Mouse (Mus musculus): ENCODE data around the gene Phgdh. TPM values are rescaled to one million over a fixed set of nuclear protein-coding genes. Genes with fewer than 3 reads are reported as not detected.
A peak's percentile ranks its signal among the peaks of the same experiment; 100 is the strongest.

The Phgdh gene
- polyA plus RNA-seq, 1 experiment: 119 TPM

DNA sequence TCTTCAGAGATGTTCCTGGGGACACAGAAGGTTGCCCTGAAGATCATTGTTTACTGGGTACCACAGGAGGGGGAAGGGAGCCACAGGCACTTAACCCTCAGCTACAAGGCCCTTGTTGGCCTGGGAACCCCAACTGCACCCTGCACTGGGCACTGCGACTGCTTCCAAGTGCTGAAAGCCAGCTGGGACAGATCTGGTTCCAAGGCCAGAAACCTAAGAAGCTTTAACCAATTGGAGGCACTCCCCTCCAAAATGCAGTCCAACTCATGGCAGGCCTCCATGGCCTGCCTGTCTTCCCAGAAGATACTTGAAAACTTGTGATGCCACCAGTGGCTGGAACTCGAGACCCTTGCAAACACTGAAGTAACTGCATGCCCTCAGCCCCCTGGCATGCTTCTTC, 24.6 kb downstream of the Phgdh start:
- TF ChIP-seq POLR2A (IDR thresholded peaks at IDR 0.05; ENCODE audit: borderline replicate concordance, extremely low read depth, insufficient read depth, insufficient read length, poor library complexity, severe bottlenecking) (no peak), CTCF (IDR thresholded peaks at IDR 0.05; ENCODE audit: borderline replicate concordance, extremely low read depth, insufficient read depth, insufficient read length) (no peak)
- DNase-seq (ENCODE audit: low read depth): no peak

GRCm38 (mm10) chr3:98313294-98314155, 26.3 kb downstream of the Phgdh start:
- no peak for TF ChIP-seq POLR2A (IDR thresholded peaks at IDR 0.05; ENCODE audit: borderline replicate concordance, extremely low read depth, insufficient read depth, insufficient read length, poor library complexity, severe bottlenecking)
- TF ChIP-seq CTCF (IDR thresholded peaks at IDR 0.05; ENCODE audit: borderline replicate concordance, extremely low read depth, insufficient read depth, insufficient read length): no peak
- no peak for DNase-seq (ENCODE audit: low read depth)

DNA sequence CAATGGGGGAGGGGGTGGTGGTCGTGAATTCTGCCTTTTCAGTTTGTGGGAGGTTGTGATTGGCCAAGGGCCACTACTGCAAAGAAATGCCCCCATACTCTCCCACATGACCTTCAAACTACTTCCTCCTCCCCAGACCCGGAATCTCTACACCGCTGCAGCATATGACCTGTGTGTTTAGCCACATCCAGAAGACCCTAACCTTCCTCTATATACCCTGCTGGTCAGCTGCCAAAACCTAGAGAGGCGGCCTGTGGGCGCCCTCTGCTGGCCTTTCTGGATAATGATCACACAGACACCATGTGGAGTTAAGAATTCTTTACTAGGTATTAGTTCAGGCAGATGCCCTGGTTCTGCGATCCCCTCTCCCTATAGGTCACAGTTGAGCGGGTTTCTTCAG, 26.9 kb downstream of the Phgdh start:
- TF ChIP-seq CTCF (IDR thresholded peaks at IDR 0.05; ENCODE audit: borderline replicate concordance, extremely low read depth, insufficient read depth, insufficient read length) (peak; percentile 79), POLR2A (IDR thresholded peaks at IDR 0.05; ENCODE audit: borderline replicate concordance, extremely low read depth, insufficient read depth, insufficient read length, poor library complexity, severe bottlenecking) (no peak)
- peak; percentile 78 for DNase-seq (ENCODE audit: low read depth)

GRCm38 (mm10) chr3:98310456-98310855, 29.3 kb downstream of the Phgdh start:
- no peak for DNase-seq (ENCODE audit: low read depth)
- TF ChIP-seq POLR2A (IDR thresholded peaks at IDR 0.05; ENCODE audit: borderline replicate concordance, extremely low read depth, insufficient read depth, insufficient read length, poor library complexity, severe bottlenecking) (no peak), CTCF (IDR thresholded peaks at IDR 0.05; ENCODE audit: borderline replicate concordance, extremely low read depth, insufficient read depth, insufficient read length) (no peak)

- DNase-seq (ENCODE audit: low read depth): peak; percentile 35
- TF ChIP-seq POLR2A (IDR thresholded peaks at IDR 0.05; ENCODE audit: borderline replicate concordance, extremely low read depth, insufficient read depth, insufficient read length, poor library complexity, severe bottlenecking) (no peak), CTCF (IDR thresholded peaks at IDR 0.05; ENCODE audit: borderline replicate concordance, extremely low read depth, insufficient read depth, insufficient read length) (no peak)
Measured at GRCm38 (mm10) chr3:98308606-98309005, 31.2 kb downstream of the Phgdh start.

- TF ChIP-seq CTCF (IDR thresholded peaks at IDR 0.05; ENCODE audit: borderline replicate concordance, extremely low read depth, insufficient read depth, insufficient read length): no peak
- no peak for TF ChIP-seq POLR2A (IDR thresholded peaks at IDR 0.05; ENCODE audit: borderline replicate concordance, extremely low read depth, insufficient read depth, insufficient read length, poor library complexity, severe bottlenecking)
Measured at GRCm38 (mm10) chr3:98301761-98302160, 38.0 kb downstream of the Phgdh start.

DNA sequence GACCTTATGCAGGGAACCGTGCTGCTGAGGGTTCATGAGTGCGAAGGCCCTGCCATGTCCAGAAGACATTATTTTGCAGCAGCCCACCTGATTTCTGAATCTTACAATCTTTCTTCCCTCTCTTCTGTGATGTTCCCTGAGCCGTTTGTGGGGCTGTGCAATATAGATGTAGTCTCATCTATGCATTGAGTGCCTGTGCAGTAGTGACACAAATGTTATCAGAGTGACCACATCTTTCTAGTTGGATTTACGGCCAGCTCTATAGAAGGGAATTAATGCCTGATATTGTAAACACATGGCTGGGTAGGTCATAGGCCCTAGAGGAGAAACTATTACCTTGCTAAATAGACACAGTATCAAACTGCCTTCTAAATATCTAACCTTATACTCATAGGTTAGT, 39.5 kb downstream of the Phgdh start:
- TF ChIP-seq POLR2A (IDR thresholded peaks at IDR 0.05; ENCODE audit: borderline replicate concordance, extremely low read depth, insufficient read depth, insufficient read length, poor library complexity, severe bottlenecking) (no peak), CTCF (IDR thresholded peaks at IDR 0.05; ENCODE audit: borderline replicate concordance, extremely low read depth, insufficient read depth, insufficient read length) (no peak)
- no peak for DNase-seq (ENCODE audit: low read depth)

More at GRCm38 (mm10) chr3:98301761-98302160, 38.0 kb downstream of the Phgdh start:
- no peak for DNase-seq (ENCODE audit: low read depth)

DNA sequence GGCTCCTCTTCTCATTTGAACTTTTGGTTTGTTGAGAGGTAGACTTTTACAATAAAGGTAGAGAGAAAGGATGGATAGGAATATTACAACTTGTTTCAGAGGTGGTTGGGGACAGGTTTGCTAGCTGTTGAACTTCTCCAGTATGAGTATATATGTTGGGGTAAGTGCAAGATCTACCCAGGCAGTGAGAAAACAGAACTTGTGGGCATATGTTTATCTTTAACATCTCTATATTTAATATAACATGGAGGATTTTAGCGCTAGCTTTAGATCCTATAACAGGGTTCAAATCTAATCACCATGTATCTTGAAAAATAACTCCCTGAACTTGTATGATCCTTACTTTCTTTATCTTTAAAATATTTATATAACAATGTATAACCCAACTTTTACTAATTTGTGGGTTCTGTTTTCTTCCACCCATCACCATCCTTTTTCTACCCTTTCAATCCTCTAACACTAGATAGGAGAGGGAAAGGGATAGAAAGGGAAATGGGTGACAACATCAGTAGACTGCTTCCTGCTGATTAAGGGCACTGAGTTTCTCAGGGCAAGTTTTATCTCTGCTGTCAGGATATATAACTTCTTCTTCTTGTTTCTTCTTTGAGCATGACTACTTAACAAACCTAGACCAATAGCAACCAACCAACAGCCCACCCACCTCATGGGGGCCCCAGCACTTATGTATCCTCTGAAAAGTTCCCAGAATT, 40.2 kb downstream of the Phgdh start:
- no peak for DNase-seq (ENCODE audit: low read depth)
- no peak for TF ChIP-seq CTCF (IDR thresholded peaks at IDR 0.05; ENCODE audit: borderline replicate concordance, extremely low read depth, insufficient read depth, insufficient read length)
- TF ChIP-seq POLR2A (IDR thresholded peaks at IDR 0.05; ENCODE audit: borderline replicate concordance, extremely low read depth, insufficient read depth, insufficient read length, poor library complexity, severe bottlenecking): no peak

GRCm38 (mm10) chr3:98295965-98296364, 43.8 kb downstream of the Phgdh start:
- TF ChIP-seq CTCF (IDR thresholded peaks at IDR 0.05; ENCODE audit: borderline replicate concordance, extremely low read depth, insufficient read depth, insufficient read length): peak; percentile 17; the same call in 1 of the 2 replicates
- no peak for TF ChIP-seq POLR2A (IDR thresholded peaks at IDR 0.05; ENCODE audit: borderline replicate concordance, extremely low read depth, insufficient read depth, insufficient read length, poor library complexity, severe bottlenecking)
- no peak for DNase-seq (ENCODE audit: low read depth)

DNA sequence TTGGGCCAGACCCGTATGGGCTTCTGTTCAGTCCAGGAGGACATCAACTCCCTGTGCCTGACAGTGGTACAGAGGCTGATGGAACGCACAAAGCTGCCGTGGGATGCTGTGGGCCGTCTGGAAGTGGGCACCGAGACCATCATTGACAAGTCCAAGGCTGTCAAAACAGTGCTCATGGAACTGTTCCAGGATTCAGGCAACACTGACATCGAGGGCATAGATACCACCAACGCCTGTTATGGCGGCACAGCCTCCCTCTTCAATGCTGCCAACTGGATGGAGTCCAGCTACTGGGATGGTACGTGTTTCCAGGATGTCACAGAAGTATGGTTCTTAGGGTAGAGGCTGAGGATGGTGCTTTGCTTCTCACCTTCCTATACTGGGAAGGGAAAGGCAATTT, 48.7 kb downstream of the Phgdh start:
- no peak for DNase-seq (ENCODE audit: low read depth)
- no peak for TF ChIP-seq CTCF (IDR thresholded peaks at IDR 0.05; ENCODE audit: borderline replicate concordance, extremely low read depth, insufficient read depth, insufficient read length)
- TF ChIP-seq POLR2A (IDR thresholded peaks at IDR 0.05; ENCODE audit: borderline replicate concordance, extremely low read depth, insufficient read depth, insufficient read length, poor library complexity, severe bottlenecking): no peak

GRCm38 (mm10) chr3:98283205-98283604, 56.6 kb downstream of the Phgdh start:
- DNase-seq (ENCODE audit: low read depth): no peak
- TF ChIP-seq CTCF (IDR thresholded peaks at IDR 0.05; ENCODE audit: borderline replicate concordance, extremely low read depth, insufficient read depth, insufficient read length) (no peak), POLR2A (IDR thresholded peaks at IDR 0.05; ENCODE audit: borderline replicate concordance, extremely low read depth, insufficient read depth, insufficient read length, poor library complexity, severe bottlenecking) (no peak)
